Mouse (Mus musculus) olfactory bulb, adult 2 months (tissue): ENCODE measurements around the gene Sox15.

Source experiments
- CTCF ChIP-seq: fragments of 200-500 bp; IDR thresholded peaks from 2 replicates; pipeline ENCODE4 v1.5.1; 2012; ENCODE audit warnings: low read depth, mild to moderate bottlenecking, low read length, moderate library complexity; ENCODE audit not compliant: insufficient read depth
- POLR2A ChIP-seq: fragments of 200-500 bp; IDR thresholded peaks from 2 replicates; pipeline ENCODE4 v1.6.1; 2012; ENCODE audit warnings: mild to moderate bottlenecking, low read depth, low read length, moderate library complexity; ENCODE audit not compliant: insufficient read depth

DNA sequence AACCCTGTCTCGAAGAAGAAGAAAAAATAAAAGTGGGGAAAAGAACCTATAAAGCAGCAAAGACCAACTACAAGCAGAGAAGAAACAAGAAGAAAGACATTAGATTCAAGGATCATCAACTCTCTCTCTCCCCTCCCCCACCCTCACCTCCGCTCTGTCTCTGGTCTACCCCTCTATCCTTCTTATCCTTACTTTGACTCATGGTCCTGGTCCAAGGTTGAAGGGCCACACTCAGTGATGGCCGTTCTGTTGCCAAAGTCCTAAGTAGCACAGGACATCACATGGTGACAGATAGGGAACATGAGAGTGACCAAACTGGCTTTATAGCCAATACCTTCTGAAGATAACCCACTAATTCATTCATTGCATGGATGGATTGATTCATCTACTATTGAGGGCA lies 42.3 kb downstream of the Sox15 start:
- no peak for TF ChIP-seq POLR2A
- TF ChIP-seq CTCF: no peak
